Mouse (Mus musculus): Measurements from ENCODE around the gene Wap.

Gene Wap

DNA sequence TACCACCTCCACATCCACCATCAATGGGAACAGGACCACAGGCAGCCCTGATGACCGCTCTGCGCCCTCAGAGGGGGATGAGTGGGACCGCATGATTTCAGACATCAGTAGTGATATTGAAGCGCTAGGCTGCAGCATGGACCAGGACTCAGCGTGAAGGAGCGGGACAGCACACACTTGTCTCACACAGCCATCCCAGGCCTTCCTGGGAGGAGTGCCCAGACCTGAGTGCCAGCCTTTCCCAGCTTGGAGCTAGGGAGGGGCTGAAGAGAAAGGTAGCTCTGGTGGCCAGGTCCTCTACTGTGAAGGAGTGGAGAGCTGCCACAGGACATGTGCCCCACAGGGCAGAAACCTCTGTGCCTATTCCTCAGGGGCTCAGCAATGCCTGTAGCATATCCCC is 42.2 kb downstream of the Wap start:
- DNase-seq = no peak

DNA sequence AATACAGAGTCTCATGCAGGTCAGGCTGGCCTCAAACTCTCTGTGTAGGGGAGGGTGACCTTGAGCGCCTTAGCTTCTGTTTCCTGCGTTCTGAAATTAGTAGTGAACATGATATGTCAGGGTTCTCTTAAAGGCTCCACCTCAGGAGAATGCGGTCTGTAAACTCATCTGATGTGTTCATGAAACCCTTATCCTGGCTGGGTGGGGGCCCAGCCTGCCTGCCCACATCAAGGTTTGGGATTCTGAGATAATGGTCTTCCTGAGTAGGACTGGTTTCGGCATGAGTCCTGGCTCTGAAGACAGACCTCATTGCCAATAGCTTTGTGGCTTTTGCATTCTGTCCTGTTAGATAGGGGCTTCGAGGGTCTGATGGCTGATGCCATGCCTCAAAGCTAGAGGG is 43.1 kb downstream of the Wap start:
- DNase-seq = no peak

DNA sequence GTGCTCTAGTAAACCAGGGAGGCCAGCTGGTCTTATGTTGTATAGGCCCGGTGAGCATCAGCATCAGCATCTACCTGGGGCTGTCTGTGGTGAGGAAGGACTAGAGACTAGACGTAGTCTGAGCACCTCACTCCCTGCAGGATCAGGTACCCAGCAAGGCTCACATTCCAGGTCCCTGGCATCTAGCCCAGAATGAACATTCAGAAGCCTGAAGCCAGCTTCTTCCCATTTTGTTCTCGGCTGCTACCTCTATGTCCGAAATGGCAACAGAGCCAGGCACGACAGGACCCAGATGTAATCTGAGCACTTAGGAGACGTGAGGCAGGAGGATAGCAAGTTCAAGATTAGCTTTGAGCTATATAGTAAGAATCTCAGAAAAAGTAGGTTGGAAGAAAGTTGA is 43.6 kb downstream of the Wap start:
- no peak for DNase-seq

DNA sequence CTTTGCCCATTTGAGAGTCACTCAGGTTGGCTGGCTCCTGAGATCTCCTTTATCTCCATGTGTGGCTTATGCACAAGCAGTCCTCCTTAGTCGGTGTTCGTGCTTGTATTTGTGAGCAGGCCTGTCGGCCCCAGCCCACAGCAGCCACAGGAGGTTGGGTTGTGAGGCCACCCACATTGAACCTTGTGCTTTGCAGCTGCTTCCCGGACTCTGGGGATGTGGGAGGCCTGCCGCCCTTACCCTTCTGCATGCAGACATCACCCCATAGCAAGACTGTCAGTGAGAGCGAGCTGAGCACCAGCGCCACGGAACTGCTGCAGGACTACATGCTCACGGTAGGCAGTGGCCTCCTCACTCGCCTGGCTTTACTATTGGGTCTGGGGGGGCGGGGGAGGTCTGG is 45.0 kb downstream of the Wap start:
- DNase-seq = no peak

DNA sequence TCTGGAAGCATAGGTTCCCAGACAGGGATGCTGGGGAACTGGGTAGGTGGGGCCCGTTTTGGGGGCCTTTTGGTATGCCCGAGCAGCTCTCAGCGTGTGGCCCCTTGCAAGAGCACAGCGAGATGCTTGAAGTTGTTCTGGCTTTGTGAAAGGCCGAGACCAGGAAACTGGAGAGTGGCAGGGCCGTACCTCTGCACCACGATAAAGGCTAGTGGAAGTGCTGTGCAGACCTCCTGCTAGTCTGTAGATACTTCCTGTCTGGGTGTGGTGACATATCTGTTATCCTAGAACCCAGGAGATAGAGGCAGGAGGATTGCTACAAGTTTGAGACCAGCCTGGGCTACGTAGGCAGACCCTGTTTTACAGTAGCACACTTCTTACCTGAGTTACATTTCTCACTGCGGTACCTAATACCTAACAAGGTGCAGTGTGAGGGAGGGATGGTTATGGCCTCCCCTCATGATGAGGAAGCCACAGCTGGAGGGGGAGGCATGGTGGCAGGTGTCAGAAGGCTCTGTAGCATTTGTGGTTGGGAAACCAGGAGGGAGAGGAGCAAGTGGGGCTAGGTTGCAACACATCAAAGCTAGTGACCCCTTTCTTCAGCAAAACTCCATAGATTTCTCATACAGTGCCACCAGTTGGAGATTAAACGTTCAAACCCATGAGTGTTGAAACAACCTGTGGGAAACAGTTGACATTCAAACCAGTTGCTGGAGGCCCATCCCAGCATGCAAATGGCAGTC is 47.3 kb downstream of the Wap start:
- DNase-seq = no peak

DNA sequence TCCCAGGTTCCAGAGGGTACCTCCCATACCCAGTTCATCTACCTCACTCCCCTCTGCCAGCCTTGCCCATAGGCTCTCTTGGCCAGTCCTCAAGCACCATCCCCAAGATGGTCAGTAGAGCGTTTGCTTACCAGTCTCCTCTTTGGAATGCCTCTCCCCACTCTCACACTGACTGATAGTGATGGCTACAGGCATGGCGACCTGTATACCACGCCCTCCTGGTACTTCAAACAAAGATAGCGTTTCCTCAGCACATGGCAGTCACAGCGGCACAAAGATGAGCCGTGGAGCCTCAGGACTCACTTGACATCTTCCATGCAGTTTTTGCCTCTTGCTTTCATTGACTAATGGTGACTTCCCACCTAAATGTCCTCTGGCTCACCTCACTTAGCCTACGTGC is 48.6 kb downstream of the Wap start:
- no peak for DNase-seq

DNA sequence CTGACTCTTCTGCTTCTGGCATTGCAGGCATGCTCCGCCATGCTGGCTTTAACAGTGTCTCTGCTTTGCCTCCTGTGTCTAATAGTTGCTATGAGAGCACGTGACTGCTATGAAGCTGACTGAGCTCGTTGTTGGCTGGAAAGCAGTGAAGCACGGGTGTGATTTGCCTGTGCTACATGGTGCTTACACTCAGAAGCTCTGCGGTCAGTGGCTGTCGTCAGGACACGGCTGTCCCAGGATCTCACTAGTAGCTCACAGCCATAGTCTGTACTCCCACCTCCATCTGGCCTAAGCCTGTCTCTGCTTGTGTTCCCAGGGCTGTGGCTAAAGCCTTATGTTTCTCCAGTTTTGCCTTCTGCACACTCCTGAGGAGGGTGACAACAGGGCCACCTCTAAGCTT is 50.1 kb downstream of the Wap start:
- no peak for DNase-seq

DNA sequence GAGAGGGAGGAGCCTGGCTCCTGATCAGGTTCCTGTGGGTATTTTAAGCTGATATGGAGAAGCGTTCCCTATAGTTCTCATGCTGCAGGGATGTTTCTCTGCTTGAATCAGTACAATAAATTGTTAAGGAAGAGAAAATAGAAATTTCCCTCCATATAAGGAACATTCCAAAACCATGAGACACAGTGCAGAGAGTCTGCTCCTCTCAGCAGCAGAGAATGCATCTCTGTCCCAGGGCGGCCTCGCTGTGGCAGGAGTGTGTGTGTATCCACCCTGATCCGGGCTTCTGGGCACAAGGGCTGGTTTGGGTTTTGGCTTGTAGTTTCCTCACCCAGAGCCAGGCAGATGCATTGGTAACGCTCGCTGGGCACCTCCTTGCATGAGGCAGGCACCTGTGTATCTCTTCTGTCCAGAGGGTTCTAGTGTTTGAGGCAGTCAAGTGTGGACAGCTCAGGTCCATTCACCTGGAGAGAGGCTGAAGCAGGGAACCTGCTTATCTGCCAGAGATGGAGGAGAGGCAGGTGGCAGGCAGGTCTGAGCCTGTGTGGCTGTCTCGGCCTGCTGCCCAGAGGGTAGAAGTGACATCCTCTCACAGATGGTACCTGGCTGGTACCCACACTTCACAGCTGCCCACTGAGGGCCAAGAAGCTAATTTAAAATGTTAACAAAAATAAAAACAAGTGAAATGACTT is 51.0 kb downstream of the Wap start:
- no peak for DNase-seq

DNA sequence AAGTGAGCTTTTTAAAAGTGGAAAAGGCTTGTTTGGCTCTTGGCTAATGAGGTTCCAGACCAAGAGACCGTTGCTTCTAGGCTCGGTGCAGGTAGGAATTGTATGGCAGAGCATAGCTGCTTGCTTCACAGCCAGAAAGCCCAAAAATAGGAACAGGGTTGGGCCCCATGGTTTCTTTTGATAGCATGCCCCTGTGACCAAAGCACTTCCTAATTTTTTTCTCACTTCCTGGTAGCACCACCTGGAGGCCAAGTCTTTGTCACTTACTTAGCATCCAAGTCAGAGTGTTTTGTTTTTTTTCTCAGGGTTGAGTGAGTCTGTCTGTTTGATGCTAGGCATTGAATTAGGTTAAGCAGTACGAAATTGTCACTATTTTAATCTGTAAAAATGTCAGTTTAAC is 51.8 kb downstream of the Wap start:
- no peak for DNase-seq

DNA sequence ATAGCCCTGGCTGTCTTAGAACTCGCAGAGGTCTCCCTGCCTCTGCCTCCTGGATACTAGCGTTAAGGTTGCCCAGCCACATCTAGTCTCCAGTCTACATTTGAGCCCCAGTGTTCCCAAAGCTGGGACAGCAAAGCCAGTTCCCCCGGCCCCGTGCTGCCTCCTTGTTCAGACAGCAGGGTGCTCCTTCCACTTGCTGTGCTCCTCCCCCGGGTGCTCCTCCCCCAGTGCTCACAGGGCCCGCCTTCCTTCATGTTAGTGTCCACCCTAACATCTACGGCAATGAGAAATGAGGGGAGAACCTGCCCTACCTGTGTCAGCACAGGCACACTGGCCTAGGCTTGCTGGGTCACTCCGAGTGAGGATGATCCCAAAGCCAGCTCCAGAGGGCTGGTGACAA is 52.7 kb downstream of the Wap start:
- no peak for DNase-seq
